Mouse (Mus musculus) liver, embryonic 16.5 days (tissue): ENCODE results near the gene Surf1. TPM values are rescaled to one million over a fixed set of nuclear protein-coding genes. Genes with fewer than 3 reads are reported as not detected.

Experiments
- ATAC-seq: fragments of 200-750 bp; cut with Nextera tagmentation; 2 replicates; pipeline ENCODE4 v1.8.0; 2017; ENCODE audit warnings: low read depth, mild to moderate bottlenecking, moderate number of reproducible peaks, moderate library complexity
- H3K27ac ChIP-seq: fragments of 300-500 bp; sonication (generic); 2 replicates; pipeline ENCODE4 v1.5.1; 2014; ENCODE audit warnings: mild to moderate bottlenecking, low read length
- H3K27me3 ChIP-seq: fragments of 300-500 bp; sonication (generic); 2 replicates; pipeline ENCODE4 v1.6.1; 2014; ENCODE audit warnings: low read depth, low read length, mixed read lengths; ENCODE audit not compliant: control insufficient read depth, insufficient read depth
- H3K36me3 ChIP-seq: fragments of 300-500 bp; sonication (generic); 2 replicates; pipeline ENCODE4 v1.6.1; 2014; ENCODE audit warnings: mild to moderate bottlenecking; ENCODE audit not compliant: control insufficient read depth, insufficient read depth
- H3K4me1 ChIP-seq: fragments of 300-500 bp; sonication (generic); 2 replicates; pipeline ENCODE4 v1.6.1; 2014; ENCODE audit warnings: low read depth, low read length, mixed read lengths; ENCODE audit not compliant: control insufficient read depth
- H3K4me2 ChIP-seq: fragments of 300-500 bp; sonication (generic); 2 replicates; pipeline ENCODE4 v1.6.1; 2014; ENCODE audit warnings: low read depth, low read length, mixed read lengths
- H3K4me3 ChIP-seq: fragments of 300-500 bp; sonication (generic); 2 replicates; pipeline ENCODE4 v1.5.1; 2014; ENCODE audit warnings: low read depth, mild to moderate bottlenecking, low read length
- H3K9ac ChIP-seq: fragments of 300-500 bp; sonication (generic); 2 replicates; pipeline ENCODE4 v1.6.1; 2014; ENCODE audit warnings: low read depth, low read length
- H3K9me3 ChIP-seq: fragments of 300-500 bp; sonication (generic); replicated peaks from 2 replicates; pipeline ENCODE4 v1.6.1; 2016; ENCODE audit warnings: low read length; ENCODE audit not compliant: control insufficient read depth
- WGBS: fragments of 180-500 bp; shearing (Covaris S2); extraction: QIAGEN DNeasy Blood & Tissue Kit; methylation state at CpG from one replicate; pipeline ENCODE4 v1.1.7; 2014; ENCODE audit not compliant: insufficient replicate concordance; 5-methylcytosine and 5-hydroxymethylcytosine counted together
- polyA plus RNA-seq: library from polyadenylated mRNA; unstranded; fragments of >200 nt; fragmentation: Nextera tagmentation; extraction: Ambion mirVana; gene quantifications from 2 replicates; pipeline ENCODE4 v1.2.1, GENCODE M21; 2015

The Surf1 gene
- 31.5 and 32.4 TPM in 2 replicates for polyA plus RNA-seq

DNA sequence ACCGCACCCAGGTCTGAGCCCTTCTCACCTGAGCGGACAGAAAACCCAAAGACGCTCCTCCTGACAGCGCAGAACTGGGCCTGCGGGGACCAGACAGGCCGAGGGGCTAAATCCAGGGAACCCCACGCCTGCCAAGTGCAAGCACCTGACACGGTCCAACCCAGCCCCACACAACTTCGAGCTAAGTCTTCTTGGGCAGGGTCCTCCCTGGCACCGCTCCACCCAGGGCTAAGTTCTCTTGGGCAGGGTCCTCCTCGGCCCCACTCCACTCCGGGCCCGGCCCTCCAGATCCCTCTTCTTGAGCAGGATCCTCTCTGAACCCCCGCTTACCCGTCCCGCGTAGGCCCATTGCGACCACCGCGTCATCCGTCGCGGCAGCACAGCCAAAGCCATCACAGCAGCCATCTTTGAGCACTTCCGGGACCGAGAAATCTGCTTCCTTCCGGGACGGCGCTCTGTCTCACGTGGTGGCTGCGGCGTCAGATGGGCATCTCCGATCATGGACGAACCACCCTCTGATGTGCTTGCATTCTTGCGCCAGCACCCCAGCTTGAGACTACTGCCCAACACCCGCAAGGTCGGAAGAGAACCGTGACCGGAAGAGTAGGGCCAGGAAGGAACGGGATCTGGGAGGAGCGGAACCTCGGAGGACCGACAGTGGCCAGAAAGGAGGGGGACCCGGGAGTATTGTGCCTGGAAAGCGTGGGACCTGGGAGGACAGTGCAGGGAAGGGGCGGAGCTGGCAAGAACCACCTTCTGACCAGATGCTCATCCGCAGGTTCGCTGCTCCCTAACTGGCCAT is at the start of gene Surf1, which contains the start of gene Surf2:
Gene Surf1, minus strand, starts transcription at position 604 of the 802 bp plus-strand sequence.
Gene Surf2, plus strand, starts transcription at position 441 of the 802 bp plus-strand sequence.
- 1% methylated on average over 47 of the region's 47 CpGs for WGBS
- ATAC-seq: peak; percentile 74
- Histone ChIP-seq H3K9me3 (no peaks in the 10 kb centered on the region), H3K4me2 (peak within 1 kb of the TSS; percentile 94), H3K4me3 (peak within 1 kb of the TSS; percentile 68), H3K36me3 (peaks cover 51% of the 10 kb centered on the region), H3K27me3 (no peaks in the 10 kb centered on the region), H3K27ac (peak within 1 kb of the TSS; percentile 63), H3K9ac (peak within 1 kb of the TSS; percentile 77), H3K4me1 (peaks cover 37% of the 10 kb centered on the region)

DNA sequence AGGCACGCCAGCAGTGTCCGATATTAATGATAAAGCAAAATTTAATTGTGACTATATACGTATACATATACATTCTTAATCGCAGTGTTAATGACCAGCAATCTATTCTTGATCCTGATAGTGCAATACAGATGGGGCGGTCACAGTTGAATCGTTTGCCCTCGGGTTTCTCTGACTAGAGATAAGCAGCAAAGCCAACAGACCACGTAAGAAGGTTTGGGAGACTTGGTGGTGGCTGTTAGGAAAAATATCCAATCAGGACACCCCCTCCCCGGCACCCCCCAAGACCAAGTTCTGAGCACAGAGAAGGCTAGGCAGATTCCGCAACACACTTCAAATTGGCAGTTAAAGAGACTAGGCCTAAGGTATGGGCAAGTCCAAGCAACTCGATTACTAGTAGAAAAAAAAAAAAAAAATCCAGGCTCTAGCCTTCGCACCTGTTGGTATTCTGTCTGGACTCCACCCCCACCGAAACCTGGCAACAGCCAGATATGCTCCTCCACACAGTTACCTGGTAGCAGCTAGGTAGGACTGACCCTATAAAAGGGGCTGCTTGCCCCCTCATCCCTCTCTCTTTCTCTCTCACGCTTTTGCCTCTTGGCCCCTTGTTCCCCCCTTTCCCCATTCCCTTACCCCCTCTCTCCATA is 48.5 kb upstream of the Surf1 start:
- Histone ChIP-seq H3K9me3 (no peaks in the 10 kb centered on the region), H3K4me2 (peak overlapping the region; percentile 79), H3K4me1 (peaks cover 25% of the 10 kb centered on the region), H3K27ac (peak overlapping the region; percentile 96), H3K36me3 (peaks cover 5% of the 10 kb centered on the region), H3K27me3 (no peaks in the 10 kb centered on the region), H3K9ac (peak overlapping the region; percentile 89), H3K4me3 (peak overlapping the region; percentile 91)
- 17% methylated on average over 14 of the region's 14 CpGs for WGBS
- ATAC-seq: no peak; the same call in 1 of the 2 replicates

DNA sequence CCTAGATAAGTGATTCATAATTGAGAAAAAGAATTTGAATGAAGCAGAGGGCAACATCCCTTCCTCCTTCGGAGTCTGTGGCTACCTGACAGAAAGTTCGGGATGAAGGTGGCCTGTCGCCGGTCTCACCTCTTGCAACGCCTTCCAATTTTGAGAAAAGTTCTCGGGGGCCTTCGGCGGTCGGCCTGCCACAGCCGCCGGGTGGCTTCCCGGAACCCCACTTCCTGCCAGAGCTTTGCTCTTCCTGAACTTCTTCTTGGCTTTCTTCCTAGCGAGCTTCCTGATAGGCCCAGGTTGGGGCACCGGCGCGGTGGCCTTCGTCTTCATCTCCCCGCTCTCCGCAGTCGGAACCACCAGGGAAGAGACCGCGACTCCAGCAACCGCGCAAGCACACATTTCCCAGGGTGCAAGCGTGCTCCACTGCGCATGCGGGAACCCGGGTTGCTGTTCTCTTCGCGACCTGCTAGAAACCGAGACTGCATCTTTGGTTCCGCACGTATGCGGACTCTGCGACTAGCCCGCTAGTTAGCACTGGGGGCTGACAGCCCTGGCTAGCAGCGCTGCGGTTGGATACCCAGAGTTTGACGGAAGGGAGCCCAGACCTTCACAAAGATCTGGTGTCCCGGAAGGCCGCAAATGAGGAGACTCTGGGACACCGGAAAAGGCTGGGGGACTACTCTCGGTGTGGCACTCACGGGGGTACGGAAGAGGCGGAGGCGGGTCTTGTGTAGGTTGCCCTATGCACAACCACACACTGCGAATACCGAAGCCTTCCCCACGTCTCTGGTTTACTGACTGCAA is 47.8 kb upstream of the Surf1 start, which contains the start of gene Rexo4:
Gene Rexo4, minus strand, starts transcription at position 464 of the 801 bp plus-strand sequence.
- Histone ChIP-seq H3K4me1 (peaks cover 25% of the 10 kb centered on the region), H3K9ac (peak within 1 kb of the TSS; percentile 89), H3K4me2 (peak within 1 kb of the TSS; percentile 79), H3K27ac (peak within 1 kb of the TSS; percentile 96), H3K9me3 (no peaks in the 10 kb centered on the region), H3K4me3 (peak within 1 kb of the TSS; percentile 91), H3K36me3 (peaks cover 6% of the 10 kb centered on the region), H3K27me3 (no peaks in the 10 kb centered on the region)
- peak; percentile 92 for ATAC-seq
- WGBS: under 1% methylated on average over 50 of the region's 50 CpGs

DNA sequence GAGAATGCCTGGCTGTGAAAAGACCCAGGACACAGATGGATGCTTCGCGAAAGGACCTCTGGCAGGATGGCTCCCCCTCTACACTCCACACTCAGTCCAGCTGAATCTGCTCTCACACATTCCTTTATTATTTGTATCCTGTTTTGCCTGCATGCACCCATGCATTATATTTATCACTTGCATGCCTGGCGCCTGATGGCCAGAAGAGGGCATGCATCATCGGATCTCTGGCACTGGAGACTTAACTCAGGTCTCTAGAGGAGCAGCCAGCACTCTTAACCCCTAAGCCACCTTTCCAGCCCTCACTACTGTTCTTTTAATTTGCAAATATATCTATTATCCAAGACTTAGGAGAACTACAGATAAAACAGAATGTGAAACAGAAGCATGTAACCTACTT is 44.4 kb upstream of the Surf1 start:
- Histone ChIP-seq H3K27ac (no peak overlapping the region), H3K27me3 (no peaks in the 10 kb centered on the region), H3K9me3 (no peaks in the 10 kb centered on the region), H3K4me3 (no peak overlapping the region), H3K9ac (no peak overlapping the region), H3K36me3 (peaks cover 19% of the 10 kb centered on the region), H3K4me1 (peaks cover 29% of the 10 kb centered on the region), H3K4me2 (no peak overlapping the region)
- ATAC-seq: no peak
- WGBS: 70% methylated on average over 4 of the region's 4 CpGs

DNA sequence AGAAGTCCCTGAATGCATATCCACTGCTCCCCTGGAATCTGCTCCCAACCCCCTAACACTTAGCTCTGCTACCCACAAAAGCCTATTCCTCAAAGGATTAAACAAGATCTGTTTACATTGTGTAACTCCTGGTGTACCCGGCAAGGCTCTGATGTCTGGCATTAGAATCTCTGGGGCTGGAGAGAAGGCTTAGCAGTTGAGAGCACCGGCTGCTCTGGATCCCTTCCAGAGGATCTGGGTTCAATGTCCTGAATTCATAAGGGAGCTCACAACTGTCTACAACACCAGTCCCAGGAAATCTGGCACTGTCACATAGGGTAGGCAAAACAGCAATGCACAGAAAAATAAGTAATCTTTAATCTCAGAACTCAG is 41.1 kb upstream of the Surf1 start:
- Histone ChIP-seq H3K9me3 (no peaks in the 10 kb centered on the region), H3K4me3 (no peak overlapping the region), H3K4me2 (no peak overlapping the region), H3K27ac (peak overlapping the region; percentile 65), H3K4me1 (peaks cover 13% of the 10 kb centered on the region), H3K9ac (no peak overlapping the region), H3K27me3 (no peaks in the 10 kb centered on the region), H3K36me3 (peaks cover 32% of the 10 kb centered on the region)
- ATAC-seq: peak; percentile 53
- 64% methylated on average over 2 of the region's 2 CpGs for WGBS

DNA sequence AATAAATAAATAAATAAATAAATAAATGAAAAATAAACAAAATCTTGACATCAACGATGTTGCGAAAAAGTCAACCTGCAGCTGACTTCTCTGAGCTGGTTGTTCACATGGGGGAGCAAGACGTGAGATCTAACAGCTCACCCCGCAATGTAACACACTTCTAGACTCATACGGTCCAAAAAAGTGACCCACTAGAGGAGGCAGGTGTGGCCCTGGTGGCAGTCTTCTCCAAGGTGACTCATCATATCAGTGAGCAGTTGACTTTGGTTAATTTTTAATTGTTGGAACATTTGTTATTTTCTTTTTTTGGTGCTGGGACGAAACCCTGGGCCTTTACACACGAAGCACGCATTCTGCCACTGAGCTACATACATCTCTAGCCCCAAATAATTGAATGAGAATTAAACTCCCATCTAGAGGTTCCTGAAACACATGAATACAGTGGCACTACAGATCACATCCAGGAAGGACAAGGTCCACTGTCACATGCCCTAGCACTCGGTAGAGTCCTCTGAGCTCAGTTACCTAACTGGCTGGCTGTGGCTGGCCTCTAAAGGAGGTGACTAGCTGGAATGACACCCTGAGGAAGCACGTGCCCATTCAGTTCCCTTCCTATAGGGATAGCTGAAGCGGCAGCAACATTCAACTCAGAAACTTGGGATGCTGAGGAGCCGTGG is 40.6 kb upstream of the Surf1 start:
- ATAC-seq: peak; percentile 86
- H3K36me3 ChIP-seq: peaks cover 33% of the 10 kb centered on the region
- H3K4me2 ChIP-seq: no peak overlapping the region
- peak overlapping the region; percentile 65 for H3K27ac ChIP-seq
- H3K4me1 ChIP-seq: peaks cover 8% of the 10 kb centered on the region
- H3K4me3 ChIP-seq: no peak overlapping the region
- H3K9me3 ChIP-seq: no peaks in the 10 kb centered on the region
- H3K9ac ChIP-seq: no peak overlapping the region
- WGBS: 73% methylated on average over 12 of the region's 12 CpGs
- no peaks in the 10 kb centered on the region for H3K27me3 ChIP-seq

DNA sequence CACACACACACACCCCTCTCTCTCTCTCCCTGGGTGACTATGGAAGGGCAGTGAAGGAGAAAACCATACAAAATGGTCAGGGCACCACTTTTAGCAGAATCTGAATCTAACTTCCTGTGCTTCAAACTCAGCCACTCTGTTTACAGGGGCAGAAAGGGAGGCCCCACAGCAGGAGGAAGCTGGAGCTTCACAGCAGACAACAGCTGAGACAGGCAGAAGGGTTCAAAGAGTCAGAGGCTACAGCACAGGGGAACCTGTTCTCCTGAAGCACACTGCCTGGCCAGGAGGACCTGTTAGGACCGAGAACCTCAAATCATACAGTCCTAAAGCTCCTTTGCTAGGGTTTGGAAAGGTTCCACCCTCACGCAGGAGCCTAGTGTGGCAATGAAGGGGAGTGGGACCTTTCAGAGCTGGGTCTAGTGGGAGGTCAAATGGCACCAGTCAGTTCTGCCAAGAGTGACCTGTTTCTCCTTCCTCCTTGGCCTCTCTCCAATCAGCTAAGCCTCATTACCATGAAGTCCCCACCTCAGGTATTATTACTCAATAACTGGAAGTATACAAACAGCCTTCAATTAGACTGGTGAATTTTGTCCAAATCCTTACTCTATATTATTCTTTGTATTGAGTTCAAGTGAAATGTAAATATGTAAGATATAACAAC is 38.5 kb upstream of the Surf1 start:
- WGBS: 70% methylated on average over 2 of the region's 2 CpGs
- Histone ChIP-seq H3K9ac (no peak overlapping the region), H3K4me1 (peaks cover 4% of the 10 kb centered on the region; the same call in 1 of the 2 replicates), H3K9me3 (no peaks in the 10 kb centered on the region), H3K4me3 (no peak overlapping the region), H3K27me3 (no peaks in the 10 kb centered on the region), H3K4me2 (no peak overlapping the region), H3K27ac (no peak overlapping the region), H3K36me3 (peaks cover 31% of the 10 kb centered on the region)
- no peak for ATAC-seq

DNA sequence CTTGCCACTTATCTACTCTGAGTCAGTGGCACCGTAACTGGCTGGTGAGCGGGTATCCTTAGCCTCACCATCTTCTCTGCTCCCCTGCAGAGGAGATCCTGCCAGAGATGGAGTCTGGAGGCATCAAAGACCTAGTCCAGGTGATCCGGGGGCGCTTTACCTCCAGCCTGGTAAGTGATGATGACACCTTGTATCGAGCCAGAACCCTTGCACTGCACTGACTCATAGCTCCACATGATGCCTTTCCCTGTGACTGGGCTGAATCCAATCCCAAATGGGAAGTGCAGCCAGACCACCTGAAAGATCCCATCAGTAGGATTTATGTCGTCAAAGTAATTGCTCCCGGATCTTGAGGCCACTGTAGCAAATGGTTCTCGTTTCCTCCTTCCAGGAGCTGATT is 36.5 kb upstream of the Surf1 start:
- H3K27me3 ChIP-seq: no peaks in the 10 kb centered on the region
- H3K27ac ChIP-seq: no peak overlapping the region
- ATAC-seq: no peak
- H3K36me3 ChIP-seq: peaks cover 20% of the 10 kb centered on the region
- no peak overlapping the region for H3K4me3 ChIP-seq
- peaks cover 1% of the 10 kb centered on the region; the same call in 1 of the 2 replicates for H3K4me1 ChIP-seq
- no peak overlapping the region for H3K9ac ChIP-seq
- no peaks in the 10 kb centered on the region for H3K9me3 ChIP-seq
- 85% methylated on average over 8 of the region's 8 CpGs for WGBS
- H3K4me2 ChIP-seq: no peak overlapping the region
